Mouse (Mus musculus) neutrophil, adult 83 days (primary cell): ENCODE measurements around the gene Zdhhc4. TPM values are rescaled to one million over a fixed set of nuclear protein-coding genes. Genes with fewer than 3 reads are reported as not detected.

ENCODE experiments used
- total RNA-seq, 2 experiments: library from RNA; stranded (reverse); gene quantifications; one replicate each; pipeline ENCODE4 v1.2.4; 2023

Gene Zdhhc4
- total RNA-seq = 10 to 100 TPM; 37.5 to 39.4 TPM

DNA sequence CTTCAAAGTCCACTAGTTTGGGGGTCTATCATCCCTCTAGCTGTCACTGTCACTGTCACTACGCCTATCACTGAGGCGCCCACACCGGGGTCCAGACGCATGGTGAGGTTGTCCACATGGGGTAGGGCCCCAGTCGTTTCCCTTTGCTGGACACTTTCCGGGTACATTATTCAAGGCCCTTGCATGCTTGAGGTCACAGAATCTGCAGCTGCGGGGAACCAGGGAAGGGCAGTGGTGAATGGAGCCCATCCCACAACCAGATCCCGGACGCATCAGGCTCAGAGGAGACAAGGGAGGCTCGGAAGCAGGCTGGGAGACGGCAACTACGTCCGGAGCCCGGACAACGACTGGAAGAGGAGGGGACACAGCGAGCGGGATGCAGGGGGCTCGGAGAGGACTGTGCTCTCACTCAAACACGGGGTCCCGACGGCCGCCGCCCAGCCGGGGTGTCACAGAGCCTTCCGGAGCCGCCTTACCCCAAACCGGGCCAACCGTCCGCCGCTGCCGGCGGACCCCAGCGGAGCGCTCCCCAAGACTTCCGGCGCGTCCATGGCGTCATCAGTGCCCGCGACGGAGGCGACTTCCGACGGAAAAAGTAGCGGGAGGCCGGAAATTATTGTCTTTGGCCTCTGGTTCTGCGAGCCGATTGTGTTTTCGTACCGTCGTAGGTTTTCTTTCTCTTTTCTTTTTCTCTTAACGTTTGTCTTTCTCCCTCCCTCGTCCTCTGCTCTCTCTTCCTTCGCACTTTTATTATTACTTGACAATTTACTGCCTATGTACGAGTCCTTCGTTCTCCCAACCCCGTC, at the start of gene Zdhhc4:
TSS of gene Zdhhc4 (minus strand) at position 567 of the 806 bp plus-strand sequence.

DNA sequence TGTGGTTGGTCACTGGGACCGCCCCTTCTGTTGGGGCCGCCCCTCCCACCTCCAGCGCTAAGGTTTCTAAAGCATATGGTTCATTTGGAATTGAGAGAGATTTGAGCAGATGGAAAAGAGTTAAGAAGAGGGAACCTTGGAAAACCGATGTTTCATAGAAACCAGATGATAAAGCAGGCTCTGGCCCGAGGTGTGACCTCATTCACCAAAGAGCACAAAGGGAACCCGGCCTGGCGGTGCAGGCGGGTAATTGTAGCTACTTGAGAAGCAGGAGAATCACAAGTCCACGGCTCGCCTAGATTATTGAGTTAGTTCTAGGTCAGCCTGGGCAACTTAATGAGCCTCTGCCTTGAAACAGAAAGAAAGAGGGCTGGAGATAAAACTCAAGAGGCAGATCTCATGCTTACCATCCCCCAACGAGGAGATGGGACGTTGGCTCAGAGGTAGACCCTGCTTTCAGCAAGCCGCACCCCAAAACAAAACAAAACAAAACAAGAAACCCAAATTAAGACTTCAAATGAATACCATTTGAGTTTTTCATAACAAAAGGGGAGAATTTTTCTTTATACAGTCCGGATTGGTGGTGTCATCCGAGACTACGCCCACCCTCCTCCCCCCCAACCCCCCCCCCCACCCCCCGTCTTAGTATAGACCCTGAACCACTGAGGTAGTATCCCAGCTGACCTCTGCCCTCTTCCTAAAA, 27.8 kb upstream of the Zdhhc4 start, which contains the start of gene Grid2ip:
TSS of gene Grid2ip (plus strand) at position 653 of the 703 bp plus-strand sequence.

DNA sequence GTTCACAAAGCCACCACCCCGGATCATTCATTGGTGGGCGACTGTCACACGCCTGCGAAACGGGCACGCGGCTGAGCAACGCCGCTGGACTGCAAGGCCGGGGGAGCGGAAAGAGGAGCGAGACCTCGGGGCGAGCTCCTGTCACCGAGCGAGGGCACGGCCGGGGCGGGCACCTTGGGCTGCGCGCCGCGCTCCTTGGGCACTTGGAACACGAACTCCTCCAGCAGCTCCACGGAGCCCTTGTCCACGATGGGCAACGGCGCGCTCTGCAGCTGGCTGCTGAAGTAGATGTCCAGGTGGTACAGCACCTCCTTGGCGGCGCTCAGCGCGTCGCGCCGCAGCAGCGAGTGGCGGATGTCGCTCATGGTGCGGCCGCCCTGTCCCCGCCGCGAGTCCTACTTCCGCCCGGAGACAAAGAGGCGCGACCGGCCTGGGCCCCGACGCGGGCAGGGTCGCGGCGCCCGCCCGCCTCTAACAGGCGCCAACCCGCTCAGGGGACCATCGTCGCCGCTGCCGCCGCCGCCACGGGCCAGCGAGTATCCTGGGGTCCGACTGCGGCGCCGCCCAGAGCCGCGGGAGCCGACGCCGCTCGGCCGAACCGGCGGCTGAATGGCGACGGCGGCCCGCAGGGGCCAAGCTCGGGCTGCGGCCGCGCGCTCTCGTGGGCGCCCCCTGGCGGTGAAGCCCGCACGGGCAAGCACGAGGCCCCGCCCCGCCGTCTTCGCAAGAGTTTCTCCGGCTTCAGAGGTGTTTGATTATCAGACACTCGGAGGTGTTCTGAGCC, 14.1 kb downstream of the Zdhhc4 start, which contains the start of gene E130309D02Rik:
TSS of gene E130309D02Rik (minus strand) at position 631 of the 784 bp plus-strand sequence.

DNA sequence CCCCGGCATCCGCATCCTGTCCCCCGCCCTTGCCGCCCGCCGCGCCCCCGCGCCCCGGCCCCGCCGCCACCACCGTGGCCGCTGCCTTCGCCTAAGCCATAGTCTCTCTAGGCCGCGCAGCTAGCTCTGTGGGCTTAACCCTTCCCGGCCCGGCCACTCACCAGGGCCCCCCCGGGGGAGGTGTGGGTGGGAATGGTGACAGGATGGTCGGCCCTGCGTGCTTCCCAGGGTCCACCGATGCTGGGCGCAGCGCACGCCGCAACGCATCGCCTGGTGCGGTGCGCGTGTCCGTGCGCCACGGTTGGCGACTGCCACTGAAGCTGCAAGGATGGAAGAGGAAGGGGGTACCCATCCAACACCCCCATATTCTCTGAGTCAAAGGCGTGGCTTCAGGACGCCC, 35.7 kb downstream of the Zdhhc4 start, which contains the start of gene Zfp853:
TSS of gene Zfp853 (minus strand) at position 220 of the 400 bp plus-strand sequence.

DNA sequence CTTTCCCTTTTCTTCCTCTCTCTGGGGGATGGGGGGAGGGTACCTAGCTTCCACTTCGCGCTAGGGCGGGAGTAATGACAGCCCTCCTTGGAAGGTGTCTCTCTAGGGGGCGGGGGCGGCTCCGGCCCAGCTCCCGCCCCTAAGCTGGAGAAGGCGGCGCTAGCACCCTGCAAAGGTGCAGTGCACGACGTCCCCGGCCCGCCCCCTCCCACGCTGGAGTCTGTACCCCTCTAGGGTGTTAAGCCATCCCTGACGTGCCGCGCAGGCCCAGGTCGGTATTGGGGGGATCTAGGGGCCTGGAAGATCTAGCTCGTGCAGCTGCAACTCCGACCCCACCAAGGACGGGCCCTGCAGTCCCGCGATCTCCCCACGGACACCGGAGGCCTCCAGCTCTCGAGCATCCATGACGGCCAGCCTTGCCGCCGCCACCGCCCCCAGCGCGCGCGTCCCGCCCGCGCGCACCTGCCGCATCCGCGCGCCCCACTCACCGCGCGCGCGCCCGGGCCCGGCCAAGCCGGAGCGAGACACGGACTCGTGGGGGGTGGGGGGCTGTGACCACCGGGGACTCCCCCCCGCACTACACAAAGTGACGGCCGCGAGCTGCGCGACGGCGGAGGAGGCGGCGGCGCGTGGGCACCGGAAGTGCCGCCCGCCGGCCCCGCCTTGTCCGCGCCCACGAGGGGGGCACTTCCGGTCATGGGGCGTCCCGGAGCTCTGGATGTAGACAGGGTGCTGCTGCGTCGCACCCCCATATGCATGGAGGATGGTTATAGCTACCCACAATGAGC, 59.5 kb downstream of the Zdhhc4 start, which contains the start of gene Zfp316:
TSS of gene Zfp316 (minus strand) at position 660 of the 788 bp plus-strand sequence.

Other genes with a start within 250 kb of the Zdhhc4 start
- gene Rnf216, start 216.3 kb downstream of the Zdhhc4 start, total RNA-seq = 10 to 100 TPM; 50.3 to 54.8 TPM
- under 1 TPM; 0.35 to 0.44 TPM for gene Olfr718-ps1, start 181.7 kb downstream of the Zdhhc4 start, total RNA-seq
- gene Rbak, start 148.5 kb downstream of the Zdhhc4 start, total RNA-seq = 1 to 10 TPM; 3.8 to 4.0 TPM
- gene Spdye4b, start 148.2 kb downstream of the Zdhhc4 start, total RNA-seq = not detected
- not detected for gene Spdye4a, start 102.4 kb downstream of the Zdhhc4 start, total RNA-seq
- gene Zfp12, start 94.1 kb downstream of the Zdhhc4 start, total RNA-seq = 1 to 10 TPM; 3.8 to 4.3 TPM
- 1 to 10 TPM; 1.1 to 1.3 TPM for gene Zfp316, start 59.2 kb downstream of the Zdhhc4 start, total RNA-seq
- gene Zfp853, start 35.6 kb downstream of the Zdhhc4 start, total RNA-seq = under 1 TPM in 1 of 2 experiments, not detected in 1; 0.22 TPM
- 10 to 100 TPM; 16.8 to 21.0 TPM for gene E130309D02Rik, start 13.9 kb downstream of the Zdhhc4 start, total RNA-seq
- gene Grid2ip, start 28.1 kb upstream of the Zdhhc4 start, total RNA-seq = not detected
- 10 to 100 TPM; 47.7 to 48.6 TPM for gene Kdelr2, start 74.6 kb upstream of the Zdhhc4 start, total RNA-seq
- 10 to 100 TPM; 26.3 to 26.5 TPM for gene Daglb, start 135.3 kb upstream of the Zdhhc4 start, total RNA-seq
- gene Rac1, start 198.8 kb upstream of the Zdhhc4 start, total RNA-seq = 100 to 1,000 TPM; 383 to 393 TPM